Mouse (Mus musculus) ES-Bruce4 (cell line): Measurements from ENCODE around the gene Aff3. TPM values are rescaled to one million over a fixed set of nuclear protein-coding genes. Genes with fewer than 3 reads are reported as not detected.

ENCODE experiments used
- H3K27ac ChIP-seq: 2 replicates; pipeline ENCODE4 v1.5.1; 2012; ENCODE audit warnings: low read length, inconsistent platforms; ENCODE audit not compliant: insufficient read depth
- H3K27me3 ChIP-seq: 2 replicates; pipeline ENCODE4 v1.6.1; 2012; ENCODE audit warnings: mild to moderate bottlenecking, low read length, inconsistent platforms; ENCODE audit not compliant: control insufficient read depth, poor library complexity, insufficient read depth, severe bottlenecking
- H3K36me3 ChIP-seq: 2 replicates; pipeline ENCODE4 v1.6.1; 2012; ENCODE audit warnings: inconsistent platforms, mild to moderate bottlenecking, low read length, moderate library complexity; ENCODE audit not compliant: control insufficient read depth, poor library complexity, insufficient read depth, severe bottlenecking
- H3K4me1 ChIP-seq: one replicate; pipeline ENCODE4 v1.8.1; 2011; ENCODE audit warnings: low read length; ENCODE audit not compliant: control insufficient read depth, insufficient read depth
- H3K4me3 ChIP-seq: 2 replicates; pipeline ENCODE4 v1.5.1; 2011; ENCODE audit warnings: low read depth, mild to moderate bottlenecking, low read length
- H3K9ac ChIP-seq: 2 replicates; pipeline ENCODE4 v1.6.1; 2012; ENCODE audit warnings: low read depth, mild to moderate bottlenecking, inconsistent platforms; ENCODE audit not compliant: poor library complexity, severe bottlenecking
- H3K9me3 ChIP-seq: replicated peaks from 2 replicates; pipeline ENCODE4 v1.6.1; 2012; ENCODE audit warnings: mild to moderate bottlenecking, low read length, inconsistent platforms; ENCODE audit not compliant: control insufficient read depth, poor library complexity, insufficient read depth, severe bottlenecking
- CTCF ChIP-seq: IDR thresholded peaks from one replicate; pipeline ENCODE4 v1.8.1; 2011; ENCODE audit warnings: low read depth, low read length
- EP300 ChIP-seq: IDR thresholded peaks from 2 replicates; pipeline ENCODE4 v1.6.1; 2011; ENCODE audit warnings: low read depth, low read length; ENCODE audit not compliant: insufficient read depth
- POLR2A ChIP-seq: IDR thresholded peaks from one replicate; pipeline ENCODE4 v1.8.1; 2011; ENCODE audit warnings: low read length; ENCODE audit not compliant: insufficient read depth
- polyA plus RNA-seq: library from polyadenylated mRNA; stranded (reverse); fragments of >200 nt; gene quantifications from 2 replicates; pipeline ENCODE4 v1.2.4, GENCODE M21; 2011; ENCODE audit warnings: low read depth; ENCODE audit not compliant: missing spikeins, insufficient read depth, insufficient read length

The Aff3 gene
- polyA plus RNA-seq, 1 experiment = 9.2 TPM

DNA sequence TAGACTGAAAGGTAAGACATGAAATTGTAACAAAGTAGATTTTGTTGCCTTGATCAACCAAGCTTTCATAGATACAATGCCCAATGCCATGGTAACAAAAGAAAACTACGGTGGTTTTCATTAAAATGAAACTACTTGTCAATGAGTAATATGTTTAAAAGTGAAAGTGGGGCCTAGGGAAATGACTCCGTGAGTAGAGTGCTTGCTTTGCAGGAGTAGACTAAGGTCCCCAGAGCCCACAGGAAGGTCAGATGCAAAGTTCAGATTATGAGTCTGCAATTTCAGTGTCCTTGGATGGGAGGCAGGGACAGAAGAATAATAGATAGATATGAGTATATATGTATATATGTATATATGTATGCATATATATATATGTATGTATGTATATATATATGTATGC lies 84.2 kb downstream of the Aff3 start:
- no peak overlapping the region for H3K9ac ChIP-seq
- H3K27me3 ChIP-seq = no peaks in the 10 kb centered on the region
- H3K9me3 ChIP-seq = no peaks in the 10 kb centered on the region
- H3K4me3 ChIP-seq = no peak overlapping the region
- H3K36me3 ChIP-seq = no peaks in the 10 kb centered on the region
- H3K27ac ChIP-seq = no peak overlapping the region
- H3K4me1 ChIP-seq = no peaks in the 10 kb centered on the region
- no peak for TF ChIP-seq POLR2A
- no peak for TF ChIP-seq CTCF
- no peak for TF ChIP-seq EP300

DNA sequence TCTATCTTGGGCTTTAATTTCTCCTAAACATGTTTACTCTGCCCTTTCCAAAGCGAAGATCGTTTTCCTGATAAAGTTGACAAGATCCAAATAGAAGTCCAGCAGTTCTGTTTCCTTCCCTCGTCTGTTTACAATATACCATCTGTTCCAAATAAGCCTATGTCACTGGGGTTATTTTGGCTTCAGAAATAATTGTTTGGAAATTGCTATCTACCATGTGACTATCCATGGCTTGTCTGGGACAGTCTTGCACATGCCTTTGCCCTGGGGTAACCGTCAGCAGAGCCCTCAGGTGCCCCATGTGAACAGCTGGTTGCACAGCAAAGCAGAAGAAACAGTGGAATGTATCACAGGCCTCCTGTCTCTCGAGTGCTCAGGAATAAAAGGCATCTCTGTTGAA lies 86.4 kb downstream of the Aff3 start:
- H3K27me3 ChIP-seq = no peaks in the 10 kb centered on the region
- TF ChIP-seq CTCF = no peak
- no peak for TF ChIP-seq EP300
- no peak for TF ChIP-seq POLR2A
- H3K9ac ChIP-seq = no peak overlapping the region
- no peaks in the 10 kb centered on the region for H3K4me1 ChIP-seq
- no peaks in the 10 kb centered on the region for H3K9me3 ChIP-seq
- no peaks in the 10 kb centered on the region for H3K36me3 ChIP-seq
- H3K27ac ChIP-seq = no peak overlapping the region
- no peak overlapping the region for H3K4me3 ChIP-seq

DNA sequence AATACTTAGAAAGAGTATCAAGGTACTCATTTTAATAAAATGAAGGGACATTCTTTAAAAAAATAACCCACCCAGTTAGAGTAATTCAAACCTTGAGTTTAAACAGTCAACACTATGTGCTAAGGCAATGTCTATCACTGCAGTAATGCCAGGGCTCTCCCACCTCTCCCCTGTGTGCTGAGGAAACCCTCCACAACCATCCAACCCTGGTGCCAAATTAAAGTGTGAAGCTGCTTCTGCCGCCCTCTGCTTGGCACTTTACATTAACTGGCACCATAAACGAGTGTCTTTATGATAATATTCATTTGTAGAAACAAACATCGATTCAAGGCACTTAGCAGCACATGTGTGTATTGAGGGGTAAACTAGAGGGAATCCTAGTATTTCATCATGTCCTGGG lies 97.0 kb downstream of the Aff3 start:
- no peaks in the 10 kb centered on the region for H3K36me3 ChIP-seq
- no peaks in the 10 kb centered on the region for H3K9me3 ChIP-seq
- no peak overlapping the region for H3K9ac ChIP-seq
- no peak overlapping the region for H3K27ac ChIP-seq
- no peaks in the 10 kb centered on the region for H3K27me3 ChIP-seq
- H3K4me3 ChIP-seq = no peak overlapping the region
- no peak for TF ChIP-seq POLR2A
- TF ChIP-seq EP300 = no peak
- TF ChIP-seq CTCF = no peak
- H3K4me1 ChIP-seq = no peaks in the 10 kb centered on the region

DNA sequence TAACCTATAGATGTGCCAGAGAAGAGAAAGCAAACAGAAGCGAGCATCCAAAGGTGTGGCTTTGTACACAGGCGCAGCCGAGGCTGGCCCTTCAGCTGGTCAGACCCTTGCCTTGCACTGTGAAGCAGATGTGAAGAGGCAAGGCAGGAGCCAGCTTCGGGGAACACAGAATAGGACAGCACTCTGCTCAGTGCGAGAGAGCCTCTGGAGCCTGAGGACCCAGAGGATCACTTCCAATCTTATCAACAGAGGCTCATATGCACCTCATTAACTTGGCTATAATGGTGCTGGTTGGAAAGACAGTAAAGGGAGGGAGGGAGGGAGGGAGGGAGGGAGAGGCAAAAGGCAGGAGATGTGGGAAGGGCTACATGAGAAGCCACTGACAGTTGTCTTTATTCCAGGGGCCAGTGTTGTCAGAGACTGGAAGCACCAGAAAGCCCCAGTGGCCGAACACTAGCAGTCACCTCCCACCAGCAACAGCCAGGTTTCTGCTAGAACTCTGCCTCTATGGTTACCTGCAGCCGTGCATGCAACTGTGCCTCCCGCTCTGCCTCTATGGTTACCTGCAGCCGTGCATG lies 98.6 kb downstream of the Aff3 start:
- Histone ChIP-seq H3K36me3 (no peaks in the 10 kb centered on the region), H3K4me3 (no peak overlapping the region), H3K27ac (no peak overlapping the region), H3K27me3 (no peaks in the 10 kb centered on the region), H3K4me1 (no peaks in the 10 kb centered on the region), H3K9me3 (no peaks in the 10 kb centered on the region), H3K9ac (no peak overlapping the region)
- TF ChIP-seq CTCF = no peak
- no peak for TF ChIP-seq POLR2A
- no peak for TF ChIP-seq EP300

DNA sequence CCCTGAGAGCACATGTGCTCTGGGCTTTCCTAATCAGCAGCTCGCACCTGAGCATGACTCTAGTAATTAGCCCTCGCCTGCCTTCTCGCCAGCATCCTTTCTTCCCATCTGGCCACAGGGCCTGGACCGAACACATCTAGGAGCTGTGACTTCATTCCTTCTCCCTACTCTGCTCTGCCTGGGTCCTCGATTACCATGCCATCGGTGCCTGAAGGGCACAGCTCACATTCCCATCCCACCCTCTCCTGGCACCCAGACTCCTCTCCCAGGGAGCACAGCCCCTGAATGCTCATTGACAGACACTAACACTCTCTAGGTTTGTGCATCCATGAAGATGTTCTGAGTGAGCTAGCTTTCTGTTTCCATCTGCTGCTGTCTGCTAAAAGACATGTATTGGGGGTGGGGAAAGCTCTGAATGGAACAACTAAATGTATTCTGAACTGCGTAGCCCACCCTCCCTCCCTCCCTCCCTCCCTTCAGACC lies 99.4 kb downstream of the Aff3 start:
- Histone ChIP-seq H3K36me3 (no peaks in the 10 kb centered on the region), H3K4me1 (no peaks in the 10 kb centered on the region), H3K9ac (no peak overlapping the region), H3K27me3 (no peaks in the 10 kb centered on the region), H3K9me3 (no peaks in the 10 kb centered on the region), H3K27ac (no peak overlapping the region), H3K4me3 (no peak overlapping the region)
- TF ChIP-seq POLR2A (no peak), EP300 (no peak), CTCF (no peak)

DNA sequence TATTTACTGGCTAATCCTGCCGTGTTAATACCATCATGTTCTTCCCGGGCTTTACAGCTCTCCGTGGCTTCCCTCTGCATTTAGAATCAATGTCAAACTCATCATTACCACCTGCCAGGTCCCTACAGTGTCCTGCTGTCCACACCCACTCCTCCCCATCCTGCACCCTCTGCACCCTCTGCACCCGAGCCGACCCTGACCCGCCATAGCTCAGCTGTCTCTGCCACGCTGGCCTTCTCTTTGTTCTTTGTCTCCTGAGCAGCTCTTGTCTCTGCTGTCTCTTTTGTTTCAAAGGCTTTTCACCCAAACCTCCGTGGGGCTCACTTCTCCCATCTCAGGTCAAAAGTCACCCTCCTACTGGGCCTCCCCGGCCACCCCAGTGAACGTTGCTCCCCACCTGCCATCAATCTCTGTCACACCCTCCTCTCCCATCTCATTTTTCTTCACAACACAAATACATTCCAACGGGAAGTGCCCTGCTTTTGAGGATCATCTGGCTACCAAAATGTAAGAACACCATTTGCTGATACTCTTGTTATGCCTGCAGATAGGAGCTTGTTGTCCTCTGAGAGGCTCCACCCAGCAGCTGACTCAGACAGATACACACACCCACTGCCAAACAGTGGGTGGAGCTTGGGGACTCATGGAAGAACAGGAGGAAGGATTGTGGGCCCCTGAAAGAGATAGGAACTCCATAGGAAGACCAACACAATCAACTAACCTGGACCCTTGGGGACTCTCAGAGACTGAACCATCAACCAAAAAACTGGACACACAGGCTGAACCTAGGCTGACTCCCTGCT lies 102.2 kb downstream of the Aff3 start:
- Histone ChIP-seq H3K4me1 (no peaks in the 10 kb centered on the region), H3K9ac (no peak overlapping the region), H3K27me3 (no peaks in the 10 kb centered on the region), H3K9me3 (no peaks in the 10 kb centered on the region), H3K4me3 (no peak overlapping the region), H3K27ac (no peak overlapping the region), H3K36me3 (no peaks in the 10 kb centered on the region)
- no peak for TF ChIP-seq EP300
- no peak for TF ChIP-seq POLR2A
- TF ChIP-seq CTCF = no peak
